Mouse (Mus musculus) forebrain, embryonic 16.5 days (tissue): Measurements from ENCODE around the gene Ext2. TPM values are rescaled to one million over a fixed set of nuclear protein-coding genes. Genes with fewer than 3 reads are reported as not detected.

Experiments used
- ATAC-seq: fragments of 200-750 bp; cut with Nextera tagmentation; 2 replicates; pipeline ENCODE4 v1.8.0; 2017; ENCODE audit warnings: mild to moderate bottlenecking, moderate library complexity
- H3K27ac ChIP-seq: fragments of 300-500 bp; sonication (generic); 2 replicates; pipeline ENCODE4 v1.5.1; 2014; ENCODE audit warnings: low read length, control low read depth
- H3K27me3 ChIP-seq: fragments of 300-500 bp; sonication (generic); replicated peaks from 2 replicates; pipeline ENCODE4 v1.6.1; 2014; ENCODE audit warnings: low read length; ENCODE audit not compliant: control insufficient read depth, insufficient read depth
- H3K36me3 ChIP-seq: fragments of 300-500 bp; sonication (generic); 2 replicates; pipeline ENCODE4 v1.6.1; 2014; ENCODE audit not compliant: control insufficient read depth, insufficient read depth
- H3K4me1 ChIP-seq: fragments of 300-500 bp; sonication (generic); replicated peaks from 2 replicates; pipeline ENCODE4 v1.6.1; 2014; ENCODE audit warnings: low read length; ENCODE audit not compliant: control insufficient read depth, insufficient read depth
- H3K4me2 ChIP-seq: fragments of 300-500 bp; sonication (generic); 2 replicates; pipeline ENCODE4 v1.6.1; 2014; ENCODE audit warnings: mild to moderate bottlenecking, low read length, control low read depth
- H3K4me3 ChIP-seq: fragments of 300-500 bp; sonication (generic); replicated peaks from 2 replicates; pipeline ENCODE4 v1.5.1; 2014; ENCODE audit warnings: mild to moderate bottlenecking, low read length, control low read depth
- H3K9ac ChIP-seq: fragments of 300-500 bp; sonication (generic); replicated peaks from 2 replicates; pipeline ENCODE4 v1.6.1; 2014; ENCODE audit warnings: low read depth, low read length, control low read depth
- H3K9me3 ChIP-seq: fragments of 300-500 bp; sonication (generic); 2 replicates; pipeline ENCODE4 v1.6.1; 2016; ENCODE audit warnings: low read length; ENCODE audit not compliant: control insufficient read depth
- WGBS: fragments of 180-500 bp; shearing (Covaris S2); extraction: QIAGEN DNeasy Blood & Tissue Kit; methylation state at CpG from one replicate; pipeline ENCODE4 v1.1.7; 2014; 5-methylcytosine and 5-hydroxymethylcytosine counted together
- polyA plus RNA-seq: library from polyadenylated mRNA; unstranded; fragments of >200 nt; fragmentation: Nextera tagmentation; extraction: Ambion mirVana; gene quantifications from 2 replicates; pipeline ENCODE4 v1.2.1, GENCODE M21; 2015

The Ext2 gene
- polyA plus RNA-seq, 1 experiment from 2014 or later, result 69.7 TPM

GRCm38 (mm10) chr2:93699346-93699745 is 123.0 kb downstream of the Ext2 start:
- no peaks in the 10 kb centered on the region for H3K27me3 ChIP-seq
- peaks cover 7% of the 10 kb centered on the region; the same call in 1 of the 2 replicates for H3K36me3 ChIP-seq
- WGBS, result 84% methylated on average over 2 of the region's 2 CpGs
- H3K4me2 ChIP-seq, result no peak overlapping the region
- H3K9me3 ChIP-seq, result no peaks in the 10 kb centered on the region
- ATAC-seq, result no peak
- H3K4me3 ChIP-seq, result no peak overlapping the region
- no peak overlapping the region for H3K9ac ChIP-seq
- H3K27ac ChIP-seq, result no peak overlapping the region
- H3K4me1 ChIP-seq, result no peaks in the 10 kb centered on the region

- 45% methylated on average over 9 of the region's 10 CpGs for WGBS
- H3K9ac ChIP-seq, result no peak overlapping the region
These were observed 126.2 kb downstream of the Ext2 start for GRCm38 (mm10) chr2:93696181-93696641.

GRCm38 (mm10) chr2:93693101-93693500 is 129.3 kb downstream of the Ext2 start:
- no peak overlapping the region for H3K9ac ChIP-seq
- WGBS, result 60% methylated on average over 4 of the region's 4 CpGs
- no peak overlapping the region for H3K4me3 ChIP-seq
- H3K4me1 ChIP-seq, result peaks cover 2% of the 10 kb centered on the region; the same call in 1 of the 2 replicates
- no peak overlapping the region for H3K27ac ChIP-seq
- no peaks in the 10 kb centered on the region for H3K27me3 ChIP-seq
- ATAC-seq, result no peak
- H3K4me2 ChIP-seq, result no peak overlapping the region
- peaks cover 4% of the 10 kb centered on the region; the same call in 1 of the 2 replicates for H3K36me3 ChIP-seq
- no peaks in the 10 kb centered on the region for H3K9me3 ChIP-seq

More at GRCm38 (mm10) chr2:93696181-93696641, 126.2 kb downstream of the Ext2 start:
- Histone ChIP-seq H3K27ac (no peak overlapping the region), H3K4me1 (no peaks in the 10 kb centered on the region), H3K27me3 (no peaks in the 10 kb centered on the region), H3K4me3 (no peak overlapping the region), H3K4me2 (no peak overlapping the region), H3K36me3 (peaks cover 4% of the 10 kb centered on the region; the same call in 1 of the 2 replicates), H3K9me3 (no peaks in the 10 kb centered on the region)
- no peak for ATAC-seq

- no peak for ATAC-seq
- WGBS, result 65% methylated on average over 9 of the region's 9 CpGs
- no peaks in the 10 kb centered on the region for H3K36me3 ChIP-seq
- no peak overlapping the region for H3K27ac ChIP-seq
- no peak overlapping the region for H3K4me2 ChIP-seq
- H3K4me1 ChIP-seq, result peaks cover 2% of the 10 kb centered on the region; the same call in 1 of the 2 replicates
- no peaks in the 10 kb centered on the region for H3K9me3 ChIP-seq
- no peak overlapping the region for H3K9ac ChIP-seq
- no peaks in the 10 kb centered on the region for H3K27me3 ChIP-seq
- H3K4me3 ChIP-seq, result no peak overlapping the region
These were observed 132.1 kb downstream of the Ext2 start for GRCm38 (mm10) chr2:93690064-93690930.

- 49% methylated on average over 8 of the region's 8 CpGs for WGBS
These were observed 138.7 kb downstream of the Ext2 start for GRCm38 (mm10) chr2:93683674-93684073.

GRCm38 (mm10) chr2:93682601-93683202 is 139.7 kb downstream of the Ext2 start:
- H3K27me3 ChIP-seq, result no peaks in the 10 kb centered on the region
- no peak overlapping the region for H3K4me3 ChIP-seq
- no peak overlapping the region for H3K4me2 ChIP-seq
- H3K27ac ChIP-seq, result no peak overlapping the region
- WGBS, result 93% methylated on average over 7 of the region's 7 CpGs
- H3K4me1 ChIP-seq, result 0 out of 2 replicates have a peak, but pooled peaks cover 5% of the 10 kb centered on the region
- H3K9me3 ChIP-seq, result no peaks in the 10 kb centered on the region
- no peaks in the 10 kb centered on the region for H3K36me3 ChIP-seq
- no peak overlapping the region for H3K9ac ChIP-seq
- no peak for ATAC-seq

More at GRCm38 (mm10) chr2:93683674-93684073, 138.7 kb downstream of the Ext2 start:
- Histone ChIP-seq H3K9me3 (no peaks in the 10 kb centered on the region), H3K27ac (no peak overlapping the region), H3K4me2 (no peak overlapping the region), H3K36me3 (no peaks in the 10 kb centered on the region), H3K9ac (no peak overlapping the region), H3K27me3 (no peaks in the 10 kb centered on the region), H3K4me3 (no peak overlapping the region), H3K4me1 (0 out of 2 replicates have a peak, but pooled peaks cover 5% of the 10 kb centered on the region)
- peak; percentile 68 for ATAC-seq

GRCm38 (mm10) chr2:93681321-93681720 is 141.0 kb downstream of the Ext2 start:
- Histone ChIP-seq H3K9me3 (no peaks in the 10 kb centered on the region), H3K27me3 (no peaks in the 10 kb centered on the region), H3K9ac (no peak overlapping the region), H3K4me3 (no peak overlapping the region), H3K27ac (no peak overlapping the region), H3K36me3 (no peaks in the 10 kb centered on the region), H3K4me1 (0 out of 2 replicates have a peak, but pooled peaks cover 5% of the 10 kb centered on the region), H3K4me2 (no peak overlapping the region)
- 59% methylated on average over 5 of the region's 5 CpGs for WGBS
- ATAC-seq, result no peak

GRCm38 (mm10) chr2:93677231-93677630 is 145.1 kb downstream of the Ext2 start:
- Histone ChIP-seq H3K27ac (no peak overlapping the region), H3K36me3 (no peaks in the 10 kb centered on the region), H3K4me3 (no peak overlapping the region), H3K4me2 (no peak overlapping the region), H3K9ac (no peak overlapping the region), H3K9me3 (no peaks in the 10 kb centered on the region), H3K27me3 (no peaks in the 10 kb centered on the region), H3K4me1 (no peaks in the 10 kb centered on the region)
- ATAC-seq, result no peak
- WGBS, result 89% methylated on average over 14 of the region's 14 CpGs

GRCm38 (mm10) chr2:93671573-93672184 is 150.7 kb downstream of the Ext2 start:
- H3K27ac ChIP-seq, result no peak overlapping the region
- 48% methylated on average over 15 of the region's 15 CpGs for WGBS
- no peaks in the 10 kb centered on the region for H3K36me3 ChIP-seq
- H3K4me1 ChIP-seq, result peaks cover 3% of the 10 kb centered on the region
- H3K4me2 ChIP-seq, result no peak overlapping the region
- ATAC-seq, result no peak
- H3K9me3 ChIP-seq, result no peaks in the 10 kb centered on the region
- H3K9ac ChIP-seq, result no peak overlapping the region
- H3K4me3 ChIP-seq, result no peak overlapping the region
- no peaks in the 10 kb centered on the region for H3K27me3 ChIP-seq
